Mouse (Mus musculus): ENCODE measurements around the gene Tmem94. TPM values are rescaled to one million over a fixed set of nuclear protein-coding genes. Genes with fewer than 3 reads are reported as not detected.

The Tmem94 gene
- total and polyA plus RNA-seq, 3 experiments = 6.4 to 27.4 (median 15.0) TPM

DNA sequence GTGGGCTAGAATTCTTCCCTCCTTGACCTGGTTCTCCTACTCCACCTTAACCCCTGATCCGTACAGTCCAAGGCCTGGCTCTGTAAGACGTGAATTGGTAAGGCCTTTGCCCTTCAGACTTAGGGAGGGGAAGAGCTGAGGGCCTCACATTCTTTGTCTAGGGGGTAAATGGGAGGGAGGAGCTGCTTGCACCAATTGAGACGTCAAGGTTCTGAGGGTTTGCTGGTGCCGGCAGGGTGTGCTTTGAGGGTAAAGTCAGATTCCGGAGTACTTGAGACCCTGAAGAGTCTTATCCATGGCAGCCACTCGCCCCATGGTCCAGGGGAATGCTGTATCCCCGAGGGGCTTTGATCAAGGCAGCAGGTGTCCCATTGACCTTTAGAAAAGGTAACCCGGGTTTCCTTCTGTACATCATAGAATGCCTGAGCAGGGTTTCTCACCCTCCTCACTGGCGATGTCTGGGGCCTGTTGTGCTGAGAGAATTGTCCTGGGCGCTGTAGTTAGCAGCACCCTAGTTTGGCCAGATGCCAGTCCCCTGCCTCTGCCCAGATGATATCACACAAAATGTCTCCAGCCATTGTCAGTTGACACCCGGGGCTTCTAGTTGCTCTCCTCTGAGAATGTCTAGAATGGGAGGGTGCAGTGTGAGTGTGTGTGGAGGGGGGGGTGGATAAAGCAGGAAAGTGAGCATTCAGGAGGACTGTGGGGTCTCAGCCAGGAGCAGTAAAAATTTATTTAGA is 71.6 kb downstream of the Tmem94 start:
- Histone ChIP-seq H3K9ac (ENCODE audit: insufficient read depth, low read depth) (no peak overlapping the region), H3K4me1 (ENCODE audit: control insufficient read depth in 1 of 2, insufficient read depth in 2 of 2) (peaks cover 2 to 7% of the 10 kb centered on the region in 2 experiments; a peak in 1 of 4 replicates), H3K4me2 (ENCODE audit: insufficient read depth, low read depth, poor library complexity, severe bottlenecking) (no peak overlapping the region), H3K9me3 (replicated peaks; ENCODE audit: low read length) (no peaks in the 10 kb centered on the region), H3K36me3 (replicated peaks in 1 of 2; ENCODE audit: control insufficient read depth in 1 of 2, insufficient read depth in 1 of 2, low read length in 1 of 2) (peaks cover 0 to 23% of the 10 kb centered on the region in 2 experiments), H3K4me3 (replicated peaks in 1 of 3; ENCODE audit: low read depth in 2 of 3, low read length in 2 of 3, poor library complexity in 1 of 3) (no peak overlapping the region), H3K27me3 (replicated peaks) (no peaks in the 10 kb centered on the region), H3K79me2 (replicated peaks; ENCODE audit: control insufficient read depth, extremely low read depth, insufficient read depth, poor library complexity, severe bottlenecking) (no peaks in the 10 kb centered on the region), H3K27ac (ENCODE audit: insufficient read depth, low read depth) (no peak overlapping the region)
- TF ChIP-seq POLR2A (IDR thresholded peaks at IDR 0.05; ENCODE audit: low read depth, low read length) (no peak), RCOR1 (conservative IDR thresholded peaks at IDR 0.05; ENCODE audit: low read depth, low read length) (no peak), ZNF384 (IDR thresholded peaks at IDR 0.05; ENCODE audit: low read depth, low read length) (no peak), JUND (conservative IDR thresholded peaks at IDR 0.05; ENCODE audit: low read depth, low read length) (no peak), ZC3H11A (IDR thresholded peaks at IDR 0.05; ENCODE audit: low read depth, low read length) (no peak), ETS1 (conservative IDR thresholded peaks at IDR 0.05; ENCODE audit: low read depth, low read length) (no peak), SMC3 (IDR thresholded peaks at IDR 0.05; ENCODE audit: low read depth, low read length) (no peak), MAFK (IDR thresholded peaks at IDR 0.05; ENCODE audit: insufficient replicate concordance, low read length) (no peak), RAD21 (IDR thresholded peaks at IDR 0.05; ENCODE audit: low read depth, low read length) (no peak), USF2 (conservative IDR thresholded peaks at IDR 0.05; ENCODE audit: low read depth, low read length) (no peak)
- dilution Hi-C loops (cut with MboI; ENCODE audit: extremely low pct_ligation_motif_present, extremely low pct_unique_long_range_greater_than_20kb, low sequenced_read_pairs) = no loop called here
- DNase-seq (ENCODE audit: extremely low read depth) = no peak
- in situ Hi-C loops (cut with MboI; ENCODE audit: low pct_ligation_motif_present, low pct_unique_long_range_greater_than_20kb, low sequenced_read_pairs) = no loop called here

DNA sequence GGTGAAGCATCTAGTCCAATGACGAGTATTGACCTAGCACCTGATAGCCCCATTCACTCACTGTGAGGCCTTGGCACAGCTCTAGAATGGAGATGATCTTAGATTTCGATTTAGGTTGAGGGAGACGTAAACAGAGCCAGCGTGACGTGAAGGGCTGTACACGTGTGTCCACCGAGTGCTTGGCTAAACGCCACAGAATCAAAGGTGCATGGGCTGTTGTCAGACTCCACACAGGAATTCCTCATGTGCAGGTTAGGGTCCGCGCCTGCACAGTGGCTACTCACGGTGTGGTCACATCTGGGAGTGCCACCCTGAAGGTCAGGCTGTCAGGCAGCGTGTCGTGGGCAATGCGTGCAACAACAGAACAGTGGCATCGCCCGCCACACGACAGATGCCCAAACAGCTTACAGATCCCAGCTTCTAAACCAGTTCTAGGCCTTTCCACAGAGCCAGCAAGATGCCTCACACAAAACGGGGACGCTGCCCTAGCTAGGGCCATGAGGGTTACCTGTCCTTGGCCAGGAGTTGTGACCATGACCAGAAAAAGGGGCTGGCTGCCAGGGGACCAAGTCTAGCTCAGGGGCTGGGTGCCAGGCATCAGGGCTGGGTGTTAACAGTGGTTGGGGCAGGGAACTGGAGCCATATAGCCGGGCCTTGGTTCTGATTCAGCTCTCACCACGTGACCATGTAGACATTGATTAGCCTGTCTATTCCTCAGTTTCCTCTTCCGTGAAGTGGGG is 72.5 kb downstream of the Tmem94 start:
- no peaks in the 10 kb centered on the region for H3K27me3 ChIP-seq (replicated peaks)
- H3K4me1 ChIP-seq (ENCODE audit: control insufficient read depth in 1 of 2, insufficient read depth in 2 of 2) = peaks cover 2 to 7% of the 10 kb centered on the region in 2 experiments; a peak in 1 of 4 replicates
- H3K36me3 ChIP-seq (replicated peaks in 1 of 2; ENCODE audit: control insufficient read depth in 1 of 2, insufficient read depth in 1 of 2, low read length in 1 of 2) = peaks cover 0 to 21% of the 10 kb centered on the region in 2 experiments

More for the DNA sequence above, 72.5 kb downstream of the Tmem94 start:
- dilution Hi-C loops (cut with MboI; ENCODE audit: extremely low pct_ligation_motif_present, extremely low pct_unique_long_range_greater_than_20kb, low sequenced_read_pairs) = no loop called here
- H3K27ac ChIP-seq (ENCODE audit: insufficient read depth, low read depth) = no peak overlapping the region
- DNase-seq (ENCODE audit: extremely low read depth) = no peak
- no peaks in the 10 kb centered on the region for H3K79me2 ChIP-seq (replicated peaks; ENCODE audit: control insufficient read depth, extremely low read depth, insufficient read depth, poor library complexity, severe bottlenecking)
- H3K4me2 ChIP-seq (ENCODE audit: insufficient read depth, low read depth, poor library complexity, severe bottlenecking) = no peak overlapping the region
- H3K9me3 ChIP-seq (replicated peaks; ENCODE audit: low read length) = no peaks in the 10 kb centered on the region
- H3K4me3 ChIP-seq (replicated peaks in 1 of 3; ENCODE audit: low read depth in 2 of 3, low read length in 2 of 3, poor library complexity in 1 of 3) = no peak overlapping the region
- in situ Hi-C loops (cut with MboI; ENCODE audit: low pct_ligation_motif_present, low pct_unique_long_range_greater_than_20kb, low sequenced_read_pairs) = no loop called here
- H3K9ac ChIP-seq (ENCODE audit: insufficient read depth, low read depth) = no peak overlapping the region
- TF ChIP-seq USF2 (conservative IDR thresholded peaks at IDR 0.05; ENCODE audit: low read depth, low read length) (no peak), E2F4 (IDR thresholded peaks at IDR 0.05; ENCODE audit: insufficient replicate concordance, low read depth, low read length) (no peak), EP300 (IDR thresholded peaks at IDR 0.05; ENCODE audit: low read length) (no peak), JUND (conservative IDR thresholded peaks at IDR 0.05; ENCODE audit: low read depth, low read length) (no peak), PAX5 (IDR thresholded peaks at IDR 0.05; ENCODE audit: low read length) (no peak), RCOR1 (conservative IDR thresholded peaks at IDR 0.05; ENCODE audit: low read depth, low read length) (no peak), MAFK (IDR thresholded peaks at IDR 0.05; ENCODE audit: insufficient replicate concordance, low read length) (no peak), MYC (IDR thresholded peaks at IDR 0.05; ENCODE audit: low read depth, low read length) (no peak), JUN (IDR thresholded peaks at IDR 0.05; ENCODE audit: insufficient read depth, low read depth, low read length) (no peak), ZNF384 (IDR thresholded peaks at IDR 0.05; ENCODE audit: low read depth, low read length) (no peak), MXI1 (IDR thresholded peaks at IDR 0.05; ENCODE audit: low read depth, low read length) (no peak), USF1 (IDR thresholded peaks at IDR 0.05; ENCODE audit: low read depth, low read length) (no peak), CTCF (conservative IDR thresholded peaks at IDR 0.05 in 1 of 2, IDR thresholded peaks at IDR 0.05 in 1 of 2; ENCODE audit: low read depth in 2 of 2, low read length in 2 of 2) (no peak), RAD21 (IDR thresholded peaks at IDR 0.05; ENCODE audit: low read depth, low read length) (no peak), MEF2A (IDR thresholded peaks at IDR 0.05; ENCODE audit: borderline replicate concordance, low read depth, low read length) (no peak), UBTF (IDR thresholded peaks at IDR 0.05; ENCODE audit: low read depth, low read length) (no peak), BHLHE40 (IDR thresholded peaks at IDR 0.05; ENCODE audit: low read depth, low read length) (no peak), TCF12 (IDR thresholded peaks at IDR 0.05; ENCODE audit: low read depth, low read length) (no peak), GABPA (IDR thresholded peaks at IDR 0.05; ENCODE audit: insufficient replicate concordance, low read depth, low read length) (no peak), POLR2A (IDR thresholded peaks at IDR 0.05; ENCODE audit: low read depth, low read length) (no peak)
